ENCODE assay signal across 9 mouse cellular contexts in the genomic region with DNA sequence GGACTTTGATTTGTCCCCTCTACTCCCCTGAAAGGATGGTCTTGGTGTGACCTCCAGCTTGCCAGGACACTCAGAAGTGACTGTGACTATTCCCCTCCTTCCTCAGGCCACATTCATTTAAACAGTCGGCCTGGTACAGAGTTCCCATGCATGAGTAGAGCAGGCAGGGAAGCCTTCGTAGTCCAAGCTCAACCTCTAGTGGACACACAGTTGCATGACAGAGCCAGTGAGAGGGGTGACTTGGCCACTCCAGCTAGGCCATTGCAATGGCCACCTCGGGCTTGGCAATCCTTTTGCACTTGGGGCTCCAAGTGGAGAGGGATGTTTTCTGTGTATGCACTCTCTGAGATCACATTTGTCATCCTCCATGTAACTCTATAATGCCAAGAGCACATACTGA.
A peak's percentile ranks its signal among the peaks of the same experiment; 100 is the strongest.
DNase-seq lines count a peak whose midpoint lies in the region; ATAC-seq and TF ChIP-seq lines count a peak whose summit lies in the region.
"Had no signal": no experiment of that assay in that cellular context is flagged by ENCODE, and none has a peak within 500 bp of the region (broad histone marks: within the 10 kb centered on the region; RNA-seq: fewer than 3 reads in every experiment).

No protein-coding gene starts in this region.

- TF ChIP-seq CTCF in intestine, postnatal 0 days (IDR thresholded peaks at IDR 0.05; ENCODE audit: low read depth) = peak; percentile 89
- TF ChIP-seq CTCF in midbrain, postnatal 0 days (IDR thresholded peaks at IDR 0.05) = peak; percentile 69
- TF ChIP-seq CTCF in stomach, postnatal 0 days (IDR thresholded peaks at IDR 0.05; ENCODE audit: low read depth) = peak; percentile 79

- WGBS in intestine, postnatal 0 days = 40% methylated on average over 3 of the region's 3 CpGs
- 47% methylated on average over 3 of the region's 3 CpGs for WGBS in intestine, embryonic 16.5 days
- WGBS in midbrain, postnatal 0 days = 45% methylated on average over 3 of the region's 3 CpGs
- WGBS in midbrain, embryonic 11.5 days = 65% methylated on average over 3 of the region's 3 CpGs
- WGBS in stomach, postnatal 0 days = 58% methylated on average over 3 of the region's 3 CpGs

- no peak overlapping the region for H3K27ac ChIP-seq in intestine, postnatal 0 days (ENCODE audit: low read depth, low read length)
- no peak overlapping the region for H3K27ac ChIP-seq in intestine, embryonic 16.5 days (ENCODE audit: low read length)
- H3K27ac ChIP-seq in midbrain, postnatal 0 days (ENCODE audit: low read depth, low read length) = no peak overlapping the region
- H3K27ac ChIP-seq in midbrain, embryonic 11.5 days (ENCODE audit: low read depth, low read length) = no peak overlapping the region
- no peak overlapping the region for H3K27ac ChIP-seq in stomach, postnatal 0 days (replicated peaks)
- H3K27ac ChIP-seq: forebrain, embryonic 12.5 days; hindbrain, embryonic 12.5 days had no signal

- no peak for ATAC-seq in intestine, postnatal 0 days
- no peak for ATAC-seq in intestine, embryonic 16.5 days
- no peak for ATAC-seq in midbrain, postnatal 0 days (ENCODE audit: low FRiP score)
- no peak for ATAC-seq in midbrain, embryonic 11.5 days (ENCODE audit: low FRiP score)
- 0 out of 2 replicates have a peak, but pooled peaks have one; percentile 36 for ATAC-seq in stomach, postnatal 0 days (ENCODE audit: low FRiP score, low TSS enrichment)

- H3K36me3 ChIP-seq in intestine, postnatal 0 days (ENCODE audit: control insufficient read depth, insufficient read depth) = peaks cover 9% of the 10 kb centered on the region; the same call in 1 of the 2 replicates
- H3K36me3 ChIP-seq in intestine, embryonic 16.5 days (ENCODE audit: control insufficient read depth, insufficient read depth, low read length) = no peaks in the 10 kb centered on the region
- peaks cover 8% of the 10 kb centered on the region; the same call in 1 of the 2 replicates for H3K36me3 ChIP-seq in midbrain, postnatal 0 days (ENCODE audit: insufficient read depth, low read length)
- no peaks in the 10 kb centered on the region for H3K36me3 ChIP-seq in midbrain, embryonic 11.5 days (ENCODE audit: control insufficient read depth, insufficient read depth, low read length)
- no peaks in the 10 kb centered on the region for H3K36me3 ChIP-seq in stomach, postnatal 0 days (ENCODE audit: control insufficient read depth, insufficient read depth, low read length)
- H3K36me3 ChIP-seq: hindbrain, embryonic 12.5 days had no signal

- H3K4me1 ChIP-seq in intestine, postnatal 0 days (replicated peaks; ENCODE audit: control insufficient read depth, insufficient read depth, low read length) = no peaks in the 10 kb centered on the region
- H3K4me1 ChIP-seq in intestine, embryonic 16.5 days (ENCODE audit: control insufficient read depth, insufficient read depth, low read length) = 0 out of 2 replicates have a peak, but pooled peaks cover 10% of the 10 kb centered on the region
- no peaks in the 10 kb centered on the region for H3K4me1 ChIP-seq in midbrain, postnatal 0 days (ENCODE audit: insufficient read depth, low read length)
- no peaks in the 10 kb centered on the region for H3K4me1 ChIP-seq in midbrain, embryonic 11.5 days (ENCODE audit: control insufficient read depth, insufficient read depth, low read length)
- H3K4me1 ChIP-seq in stomach, postnatal 0 days (replicated peaks; ENCODE audit: control insufficient read depth, insufficient read depth) = peaks cover 7% of the 10 kb centered on the region; the same call in 1 of the 2 replicates
- H3K4me1 ChIP-seq: forebrain, embryonic 12.5 days had no signal

- H3K27me3 ChIP-seq in intestine, postnatal 0 days (replicated peaks; ENCODE audit: control insufficient read depth, insufficient read depth, low read length) = no peaks in the 10 kb centered on the region
- H3K27me3 ChIP-seq in intestine, embryonic 16.5 days (replicated peaks; ENCODE audit: control insufficient read depth, insufficient read depth, low read length) = no peaks in the 10 kb centered on the region
- H3K27me3 ChIP-seq in midbrain, postnatal 0 days (ENCODE audit: insufficient read depth, low read length) = no peaks in the 10 kb centered on the region
- no peaks in the 10 kb centered on the region for H3K27me3 ChIP-seq in midbrain, embryonic 11.5 days (ENCODE audit: control insufficient read depth, insufficient read depth, low read length)
- no peaks in the 10 kb centered on the region for H3K27me3 ChIP-seq in stomach, postnatal 0 days (ENCODE audit: control insufficient read depth, insufficient read depth, low read length)
- H3K27me3 ChIP-seq: forebrain, embryonic 12.5 days; hindbrain, embryonic 12.5 days had no signal

- H3K4me2 ChIP-seq in intestine, postnatal 0 days (replicated peaks; ENCODE audit: low read depth) = no peak overlapping the region
- no peak overlapping the region for H3K4me2 ChIP-seq in intestine, embryonic 16.5 days (ENCODE audit: low read depth, low read length)
- H3K4me2 ChIP-seq in midbrain, postnatal 0 days (ENCODE audit: low read depth, low read length, poor library complexity, severe bottlenecking) = no peak overlapping the region
- H3K4me2 ChIP-seq in midbrain, embryonic 11.5 days = no peak overlapping the region
- H3K4me2 ChIP-seq in stomach, postnatal 0 days (replicated peaks; ENCODE audit: low read depth) = no peak overlapping the region
- H3K4me2 ChIP-seq: forebrain, embryonic 12.5 days; hindbrain, embryonic 12.5 days had no signal

- no peaks in the 10 kb centered on the region for H3K9me3 ChIP-seq in intestine, postnatal 0 days (ENCODE audit: control insufficient read depth)
- no peaks in the 10 kb centered on the region for H3K9me3 ChIP-seq in intestine, embryonic 16.5 days (ENCODE audit: control insufficient read depth, low read length)
- no peaks in the 10 kb centered on the region for H3K9me3 ChIP-seq in midbrain, postnatal 0 days (ENCODE audit: low read length)
- no peaks in the 10 kb centered on the region for H3K9me3 ChIP-seq in midbrain, embryonic 11.5 days (ENCODE audit: control insufficient read depth, low read length)
- H3K9me3 ChIP-seq in stomach, postnatal 0 days (ENCODE audit: control insufficient read depth, low read length) = no peaks in the 10 kb centered on the region
- H3K9me3 ChIP-seq: forebrain, embryonic 12.5 days; hindbrain, embryonic 12.5 days had no signal

- no peak overlapping the region for H3K4me3 ChIP-seq in intestine, postnatal 0 days (ENCODE audit: low read depth, low read length)
- no peak overlapping the region for H3K4me3 ChIP-seq in intestine, embryonic 16.5 days (ENCODE audit: low read length)
- no peak overlapping the region for H3K4me3 ChIP-seq in midbrain, postnatal 0 days (ENCODE audit: low read depth, low read length)
- H3K4me3 ChIP-seq in midbrain, embryonic 11.5 days (ENCODE audit: low read depth, low read length) = no peak overlapping the region
- no peak overlapping the region for H3K4me3 ChIP-seq in stomach, postnatal 0 days (ENCODE audit: low read depth, low read length)
- H3K4me3 ChIP-seq: forebrain, embryonic 12.5 days; hindbrain, embryonic 12.5 days had no signal

- peak; percentile 44 for DNase-seq in midbrain, postnatal 0 days (ENCODE audit: low spot score)
- DNase-seq in midbrain, embryonic 11.5 days (ENCODE audit: low spot score, missing footprints) = no peak
- DNase-seq in embryo, embryonic 9.5 days (ENCODE audit: extremely low spot score) = peak; percentile 35
- no peak for DNase-seq in stomach, postnatal 0 days (ENCODE audit: low spot score)
- no peak for DNase-seq in left cerebral cortex, postnatal 14 days (ENCODE audit: low spot score in 2 of 2)

- no peak overlapping the region for H3K9ac ChIP-seq in intestine, postnatal 0 days (ENCODE audit: low read depth, low read length)
- no peak overlapping the region for H3K9ac ChIP-seq in intestine, embryonic 16.5 days (ENCODE audit: low read depth, low read length)
- H3K9ac ChIP-seq in midbrain, postnatal 0 days (replicated peaks; ENCODE audit: low read length, poor library complexity, severe bottlenecking) = no peak overlapping the region
- H3K9ac ChIP-seq in midbrain, embryonic 11.5 days (ENCODE audit: low read length) = no peak overlapping the region
- no peak overlapping the region for H3K9ac ChIP-seq in stomach, postnatal 0 days (ENCODE audit: low read length)
- H3K9ac ChIP-seq: forebrain, embryonic 12.5 days; hindbrain, embryonic 12.5 days had no signal

- no peak for TF ChIP-seq EP300 in stomach, postnatal 0 days (optimal IDR thresholded peaks at IDR 0.05)

- intact Hi-C loops in left cerebral cortex, postnatal 14 days (cut with DNase I) = loop anchor here (5.0 kb wide), 1 partner anchor 232 kb away; no protein-coding TSS in a partner anchor

Comparison
In these comparisons a context has a peak if more than half of its experiments do, and no peak if none do; other contexts are left out.
1. DNase-seq: peak in midbrain, postnatal 0 days (single experiment) and embryo, embryonic 9.5 days (single experiment); none in midbrain, embryonic 11.5 days (single experiment), stomach, postnatal 0 days (single experiment) and left cerebral cortex, postnatal 14 days (0 of 2).
2. Peak in every context shown above with its lines, with median percentiles within 50 percentile points of each other: CTCF ChIP-seq.